ENCODE assay signal across 8 mouse cellular contexts in genomic region chr4:49688594-49689288, GRCm38 (mm10). TPM values are rescaled to one million over a fixed set of nuclear protein-coding genes. Genes with fewer than 3 reads are reported as not detected.
A peak's percentile ranks its signal among the peaks of the same experiment; 100 is the strongest.
DNase-seq lines count a peak whose midpoint lies in the region; ATAC-seq and TF ChIP-seq lines count a peak whose summit lies in the region.

No protein-coding gene starts in this region.

- peak; percentile 16; the same call in 1 of the 2 replicates for TF ChIP-seq CTCF in G1E (IDR thresholded peaks at IDR 0.05; ENCODE audit: low read depth, low read length)
- TF ChIP-seq CTCF in kidney, adult 2 months (conservative IDR thresholded peaks at IDR 0.05; ENCODE audit: insufficient read depth, insufficient read length, low read depth, low read length): peak; percentile 68

- no peaks in the 10 kb centered on the region for H3K4me1 ChIP-seq in G1E (ENCODE audit: insufficient read depth, low read depth, low read length)
- peaks cover 5% of the 10 kb centered on the region; the same call in 1 of the 2 replicates for H3K4me1 ChIP-seq in forebrain, embryonic 16.5 days (replicated peaks; ENCODE audit: control insufficient read depth, insufficient read depth, low read length)
- peaks cover 5% of the 10 kb centered on the region; the same call in 1 of the 2 replicates for H3K4me1 ChIP-seq in kidney, adult 2 months (ENCODE audit: control insufficient read depth, insufficient read depth, low read length)
- H3K4me1 ChIP-seq in limb, embryonic 10.5 days: peaks cover 7% of the 10 kb centered on the region
- no peaks in the 10 kb centered on the region for H3K4me1 ChIP-seq in neural tube, embryonic 11.5 days (ENCODE audit: control insufficient read depth, insufficient read depth, low read length)

- WGBS in forebrain, embryonic 16.5 days: 2% methylated on average over 9 of the region's 9 CpGs
- 21% methylated on average over 9 of the region's 9 CpGs for WGBS in kidney, adult 2 months
- 23% methylated on average over 9 of the region's 9 CpGs for WGBS in limb, embryonic 10.5 days
- WGBS in neural tube, embryonic 11.5 days: 24% methylated on average over 9 of the region's 9 CpGs

- no peaks in the 10 kb centered on the region for H3K36me3 ChIP-seq in G1E (replicated peaks)
- H3K36me3 ChIP-seq in forebrain, embryonic 16.5 days (ENCODE audit: control insufficient read depth, insufficient read depth): no peaks in the 10 kb centered on the region
- no peaks in the 10 kb centered on the region for H3K36me3 ChIP-seq in kidney, adult 2 months (ENCODE audit: control insufficient read depth, insufficient read depth, low read length)
- H3K36me3 ChIP-seq in limb, embryonic 10.5 days: no peaks in the 10 kb centered on the region
- no peaks in the 10 kb centered on the region for H3K36me3 ChIP-seq in neural tube, embryonic 11.5 days (ENCODE audit: control insufficient read depth, insufficient read depth, low read length)

- no peak; the same call in 1 of the 2 replicates for ATAC-seq in G1E (ENCODE audit: extremely low read depth, insufficient number of reproducible peaks, low FRiP score, poor library complexity, severe bottlenecking)
- ATAC-seq in forebrain, embryonic 16.5 days: peak; percentile 95
- ATAC-seq in neural tube, embryonic 11.5 days (ENCODE audit: insufficient read depth, low FRiP score, low TSS enrichment): peak; percentile 83
- ATAC-seq in monocyte, adult 5-6 weeks (replicated peaks; ENCODE audit: insufficient number of reproducible peaks, low FRiP score, low TSS enrichment, poor library complexity, severe bottlenecking): no peak

- no peak overlapping the region for H3K9ac ChIP-seq in forebrain, embryonic 16.5 days (replicated peaks; ENCODE audit: low read depth, low read length)
- no peak overlapping the region for H3K9ac ChIP-seq in neural tube, embryonic 11.5 days (ENCODE audit: low read length)

- no peaks in the 10 kb centered on the region for H3K9me3 ChIP-seq in G1E (replicated peaks)
- no peaks in the 10 kb centered on the region for H3K9me3 ChIP-seq in forebrain, embryonic 16.5 days (ENCODE audit: control insufficient read depth, low read length)
- no peaks in the 10 kb centered on the region for H3K9me3 ChIP-seq in limb, embryonic 10.5 days (replicated peaks)
- H3K9me3 ChIP-seq in neural tube, embryonic 11.5 days (ENCODE audit: control insufficient read depth, low read length): no peaks in the 10 kb centered on the region

- no peak overlapping the region for H3K27ac ChIP-seq in forebrain, embryonic 16.5 days (ENCODE audit: low read length)
- no peak overlapping the region for H3K27ac ChIP-seq in kidney, adult 2 months (ENCODE audit: insufficient read depth, low read depth, low read length)
- no peak overlapping the region for H3K27ac ChIP-seq in limb, embryonic 10.5 days
- H3K27ac ChIP-seq in neural tube, embryonic 11.5 days (ENCODE audit: low read depth, low read length): no peak overlapping the region

- DNase-seq in B cell, adult 2 months: peak; percentile 31 to 36
- peak; percentile 6 for DNase-seq in G1E (ENCODE audit: low spot score)
- peak; percentile 18 for DNase-seq in cerebellum, adult 11-12 months
- peak; percentile 51 for DNase-seq in kidney, adult 2 months
- DNase-seq in limb, embryonic 10.5 days (ENCODE audit: low spot score): peak; percentile 60
- DNase-seq in neural tube, embryonic 11.5 days (ENCODE audit: low spot score): peak; percentile 53

- H3K4me2 ChIP-seq in forebrain, embryonic 16.5 days (ENCODE audit: low read length): no peak overlapping the region
- no peak overlapping the region for H3K4me2 ChIP-seq in neural tube, embryonic 11.5 days (ENCODE audit: low read depth)

- H3K4me3 ChIP-seq in G1E (ENCODE audit: low read depth, low read length): no peak overlapping the region
- no peak overlapping the region for H3K4me3 ChIP-seq in forebrain, embryonic 16.5 days (replicated peaks; ENCODE audit: low read length)
- no peak overlapping the region for H3K4me3 ChIP-seq in kidney, adult 2 months (ENCODE audit: insufficient read depth, low read depth, low read length)
- H3K4me3 ChIP-seq in limb, embryonic 10.5 days: no peak overlapping the region
- H3K4me3 ChIP-seq in neural tube, embryonic 11.5 days (ENCODE audit: low read depth, low read length): no peak overlapping the region

- TF ChIP-seq POLR2A in kidney, adult 2 months (IDR thresholded peaks at IDR 0.05; ENCODE audit: low read depth, low read length): no peak

- H3K27me3 ChIP-seq in G1E (ENCODE audit: insufficient read depth, low read length): no peaks in the 10 kb centered on the region; the same call in 1 of the 2 replicates
- no peaks in the 10 kb centered on the region for H3K27me3 ChIP-seq in forebrain, embryonic 16.5 days (replicated peaks; ENCODE audit: control insufficient read depth, insufficient read depth, low read length)
- H3K27me3 ChIP-seq in kidney, adult 2 months (replicated peaks; ENCODE audit: control insufficient read depth, insufficient read depth, low read length): no peaks in the 10 kb centered on the region; the same call in 1 of the 2 replicates
- H3K27me3 ChIP-seq in limb, embryonic 10.5 days (ENCODE audit: low read depth, poor library complexity, severe bottlenecking): no peaks in the 10 kb centered on the region
- no peaks in the 10 kb centered on the region for H3K27me3 ChIP-seq in neural tube, embryonic 11.5 days (ENCODE audit: control insufficient read depth, insufficient read depth, low read length)

RNA-seq across cellular contexts. Expression of gene Ppp3r2, which starts 6.9 kb away (rescaled TPM):
- total RNA-seq in G1E (2014; fragmentation: Nextera tagmentation) (not detected in 2 replicates), G1E (2017) (0.05 and 0.06 TPM in 2 replicates)
- not detected in 2 replicates for polyA plus RNA-seq in G1E (2012)
- polyA plus RNA-seq in forebrain, embryonic 16.5 days (2015; fragmentation: Nextera tagmentation; extraction: Ambion mirVana): 0.10 and 0.39 TPM in 2 replicates
- polyA plus RNA-seq in kidney, adult 2 months (2012; rRNA removed): 0.02 TPM in 1 of 2 replicates, not detected in the other
- 0.05 TPM in 1 of 2 replicates, not detected in the other for polyA plus RNA-seq in limb, embryonic 10.5 days (2016; fragmentation: Nextera tagmentation; extraction: Ambion mirVana)
- 0.12 TPM in 2 replicates for polyA plus RNA-seq in neural tube, embryonic 11.5 days (2014; fragmentation: Nextera tagmentation; extraction: Ambion mirVana)
- 0.29 to 0.32 TPM in 2 of 3 replicates, not detected in the other for total RNA-seq in monocyte, adult 5-6 weeks (2017)

RNA-seq across cellular contexts. Expression of gene Rnf20, which starts 56.9 kb away (rescaled TPM):
- 95.7 and 111 TPM in 2 replicates for total RNA-seq in G1E (2014; fragmentation: Nextera tagmentation)
- 116 and 123 TPM in 2 replicates for total RNA-seq in G1E (2017)
- polyA plus RNA-seq in G1E (2012): 33.6 and 35.2 TPM in 2 replicates
- polyA plus RNA-seq in forebrain, embryonic 16.5 days (2015; fragmentation: Nextera tagmentation; extraction: Ambion mirVana): 57.9 and 61.5 TPM in 2 replicates
- 14.1 and 15.3 TPM in 2 replicates for polyA plus RNA-seq in kidney, adult 2 months (2012; rRNA removed)
- 44.9 and 50.5 TPM in 2 replicates for polyA plus RNA-seq in limb, embryonic 10.5 days (2016; fragmentation: Nextera tagmentation; extraction: Ambion mirVana)
- polyA plus RNA-seq in neural tube, embryonic 11.5 days (2014; fragmentation: Nextera tagmentation; extraction: Ambion mirVana): 74.4 and 74.5 TPM in 2 replicates
- 187 to 231 TPM (median 228 TPM) in 3 replicates for total RNA-seq in monocyte, adult 5-6 weeks (2017)

Comparison
In these comparisons a context has a peak if more than half of its experiments do, and no peak if none do; other contexts are left out.
1. DNase-seq: peak in every context shown above with its lines; median percentile 60 in limb, embryonic 10.5 days; 53 in neural tube, embryonic 11.5 days; 51 in kidney, adult 2 months; 34 in B cell, adult 2 months; 18 in cerebellum, adult 11-12 months; 6 in G1E.
2. ATAC-seq: peak in forebrain, embryonic 16.5 days (single experiment) and neural tube, embryonic 11.5 days (single experiment); none in G1E (single experiment) and monocyte, adult 5-6 weeks (single experiment).